Mouse (Mus musculus) kidney, adult 2 months (tissue): ENCODE data around the gene Bcl2a1c.

Experiments
- CTCF ChIP-seq: fragments of 200-500 bp; conservative IDR thresholded peaks from 2 replicates; pipeline ENCODE4 v1.5.1; 2011; ENCODE audit warnings: low read depth, mild to moderate bottlenecking, control low read depth, low read length, moderate library complexity, mixed read lengths; ENCODE audit not compliant: insufficient read depth, insufficient read length
- POLR2A ChIP-seq: fragments of 200-500 bp; IDR thresholded peaks from one replicate; pipeline ENCODE4 v1.6.1; 2011; ENCODE audit warnings: low read depth, low read length, control low read depth

DNA sequence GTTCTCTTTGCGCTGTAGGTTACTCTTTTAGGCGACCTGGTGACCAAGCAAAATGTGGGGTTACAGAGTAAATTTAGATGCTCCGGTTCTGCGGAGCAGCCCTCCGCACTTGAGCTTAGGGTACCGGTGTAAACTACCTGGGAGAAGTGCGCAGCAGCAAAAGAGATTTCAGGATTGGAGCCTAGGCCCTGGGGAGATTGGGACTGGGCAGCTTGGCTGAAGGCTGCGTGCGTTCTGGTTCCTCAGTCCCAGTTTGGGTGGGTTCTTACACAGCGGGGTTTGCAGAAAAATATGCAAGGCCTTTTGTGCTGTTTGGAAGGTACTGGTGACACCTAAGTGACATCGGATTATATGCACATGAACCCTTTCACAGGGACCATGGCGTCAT, 38.5 kb downstream of the Bcl2a1c start:
- no peak for TF ChIP-seq POLR2A
- no peak for TF ChIP-seq CTCF
